Mouse (Mus musculus) bone marrow, adult 2 months (tissue): Measurements from ENCODE around the gene Rac1.

Experiments used
- CTCF ChIP-seq: fragments of 200-500 bp; IDR thresholded peaks from 2 replicates; pipeline ENCODE4 v1.5.1; 2011; ENCODE audit warnings: low read length, control low read depth; ENCODE audit not compliant: control insufficient read depth, insufficient read depth
- POLR2A ChIP-seq: fragments of 200-500 bp; IDR thresholded peaks from 2 replicates; pipeline ENCODE4 v1.6.1; 2011; ENCODE audit warnings: low read depth, mild to moderate bottlenecking, control low read depth, low read length, borderline replicate concordance; ENCODE audit not compliant: control insufficient read depth

- TF ChIP-seq POLR2A (no peak), CTCF (no peak)
Observed at GRCm38 (mm10) chr5:143505545-143505944, 22.3 kb downstream of the Rac1 start.
